Mouse (Mus musculus) hindbrain, embryonic 16.5 days (tissue): ENCODE results near the gene Btbd3. TPM values are rescaled to one million over a fixed set of nuclear protein-coding genes. Genes with fewer than 3 reads are reported as not detected.

Source experiments
- ATAC-seq: fragments of 200-750 bp; cut with Nextera tagmentation; 2 replicates; pipeline ENCODE4 v1.8.0; 2017; ENCODE audit warnings: moderate TSS enrichment, moderate library complexity
- H3K27ac ChIP-seq: fragments of 300-500 bp; sonication (generic); 2 replicates; pipeline ENCODE4 v1.5.1; 2014; ENCODE audit warnings: low read depth, mild to moderate bottlenecking, control low read depth, low read length, moderate library complexity
- H3K27me3 ChIP-seq: fragments of 300-500 bp; sonication (generic); replicated peaks from 2 replicates; pipeline ENCODE4 v1.6.1; 2014; ENCODE audit warnings: low read length; ENCODE audit not compliant: control insufficient read depth, insufficient read depth
- H3K36me3 ChIP-seq: fragments of 300-500 bp; sonication (generic); 2 replicates; pipeline ENCODE4 v1.6.1; 2014; ENCODE audit warnings: mild to moderate bottlenecking, low read length, moderate library complexity, mixed read lengths; ENCODE audit not compliant: control insufficient read depth, insufficient read depth
- H3K4me1 ChIP-seq: fragments of 300-500 bp; sonication (generic); 2 replicates; pipeline ENCODE4 v1.6.1; 2014; ENCODE audit warnings: low read depth, low read length; ENCODE audit not compliant: control insufficient read depth, insufficient read depth
- H3K4me2 ChIP-seq: fragments of 300-500 bp; sonication (generic); 2 replicates; pipeline ENCODE4 v1.6.1; 2014; ENCODE audit warnings: mild to moderate bottlenecking, low read length, control low read depth, moderate library complexity
- H3K4me3 ChIP-seq: fragments of 300-500 bp; sonication (generic); 2 replicates; pipeline ENCODE4 v1.5.1; 2014; ENCODE audit warnings: mild to moderate bottlenecking, low read length, control low read depth, moderate library complexity
- H3K9ac ChIP-seq: fragments of 300-500 bp; sonication (generic); 2 replicates; pipeline ENCODE4 v1.6.1; 2014; ENCODE audit warnings: low read depth, mild to moderate bottlenecking, control low read depth, low read length, moderate library complexity
- H3K9me3 ChIP-seq: fragments of 300-500 bp; sonication (generic); 2 replicates; pipeline ENCODE4 v1.6.1; 2014; ENCODE audit warnings: mild to moderate bottlenecking, low read length, moderate library complexity; ENCODE audit not compliant: control insufficient read depth
- WGBS: fragments of 180-500 bp; shearing (Covaris S2); extraction: QIAGEN DNeasy Blood & Tissue Kit; methylation state at CpG from one replicate; pipeline ENCODE4 v1.1.7; 2014; 5-methylcytosine and 5-hydroxymethylcytosine counted together
- polyA plus RNA-seq: library from polyadenylated mRNA; unstranded; fragments of >200 nt; fragmentation: Nextera tagmentation; extraction: Ambion mirVana; gene quantifications from 2 replicates; pipeline ENCODE4 v1.2.1, GENCODE M21; 2015

The Btbd3 gene
- polyA plus RNA-seq, 1 experiment from 2014 or later, result 33.7 TPM

DNA sequence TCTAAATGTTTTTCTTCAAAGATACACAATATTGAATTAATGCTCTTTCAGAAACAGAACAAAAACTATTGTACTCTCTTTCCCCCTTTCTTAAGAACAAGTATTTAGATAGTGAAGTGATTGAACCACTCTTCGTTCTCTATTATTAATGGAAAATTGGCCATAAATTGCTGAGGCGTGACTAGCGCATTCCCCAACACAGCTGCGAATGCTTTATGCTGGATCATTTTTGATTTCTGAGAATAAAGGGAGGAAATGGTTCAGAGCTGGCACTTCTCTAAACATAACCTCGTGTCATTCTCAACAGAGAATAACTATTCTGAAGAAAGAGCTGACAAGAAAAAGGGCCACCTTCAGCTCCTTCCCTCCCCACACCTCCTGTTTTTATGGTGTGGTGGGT lies 217.0 kb downstream of the Btbd3 start:
- Histone ChIP-seq H3K4me1 (no peaks in the 10 kb centered on the region), H3K4me2 (no peak overlapping the region), H3K36me3 (no peaks in the 10 kb centered on the region), H3K9me3 (no peaks in the 10 kb centered on the region), H3K9ac (no peak overlapping the region), H3K27ac (no peak overlapping the region), H3K4me3 (no peak overlapping the region), H3K27me3 (no peaks in the 10 kb centered on the region)
- no peak for ATAC-seq
- 75% methylated on average over 5 of the region's 5 CpGs for WGBS

DNA sequence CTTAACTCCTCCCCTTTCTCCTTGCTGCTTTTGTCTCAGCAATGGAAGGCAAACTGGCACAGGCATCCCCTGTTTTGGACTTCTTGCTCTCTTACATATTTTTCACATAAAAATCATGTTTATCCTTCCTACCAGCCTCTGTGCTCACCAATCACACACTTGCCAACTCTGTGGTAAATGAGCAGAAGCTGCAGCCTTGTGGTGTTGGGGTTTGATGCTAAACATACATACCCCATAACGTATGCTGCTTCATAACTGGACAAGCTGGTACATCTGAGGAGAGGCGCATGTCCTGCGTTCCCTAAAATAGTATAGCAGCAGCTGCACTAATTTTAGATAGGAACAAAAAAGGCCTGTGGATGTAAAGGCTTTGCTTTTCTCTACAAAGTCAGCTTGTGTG lies 220.1 kb downstream of the Btbd3 start:
- H3K9ac ChIP-seq, result no peak overlapping the region
- no peaks in the 10 kb centered on the region for H3K27me3 ChIP-seq
- H3K27ac ChIP-seq, result no peak overlapping the region
- H3K9me3 ChIP-seq, result no peaks in the 10 kb centered on the region
- no peaks in the 10 kb centered on the region for H3K4me1 ChIP-seq
- H3K36me3 ChIP-seq, result no peaks in the 10 kb centered on the region
- H3K4me3 ChIP-seq, result no peak overlapping the region
- no peak overlapping the region for H3K4me2 ChIP-seq
- WGBS, result 83% methylated on average over 3 of the region's 3 CpGs
- ATAC-seq, result no peak

DNA sequence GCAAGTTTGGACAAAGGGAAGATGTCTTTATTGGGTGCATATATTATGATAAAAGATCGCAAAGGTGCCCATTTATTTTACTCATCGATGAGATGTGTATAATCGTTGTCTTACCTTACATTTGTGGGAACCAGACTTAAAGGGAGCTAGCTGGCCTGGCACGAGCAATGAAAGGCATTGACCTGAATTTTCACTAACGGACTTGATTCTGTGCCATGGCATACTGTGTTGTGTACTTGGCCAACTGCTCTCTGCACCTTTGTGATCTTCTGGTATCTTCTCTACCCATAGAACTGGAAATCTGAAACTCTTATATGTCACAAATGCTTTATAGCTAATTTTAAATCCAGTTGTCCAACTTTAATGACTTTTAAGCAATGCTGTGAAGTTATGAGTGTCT lies 220.9 kb downstream of the Btbd3 start:
- no peak overlapping the region for H3K4me2 ChIP-seq
- 94% methylated on average over 5 of the region's 5 CpGs for WGBS
- no peaks in the 10 kb centered on the region for H3K9me3 ChIP-seq
- no peak for ATAC-seq
- no peaks in the 10 kb centered on the region for H3K27me3 ChIP-seq
- no peak overlapping the region for H3K27ac ChIP-seq
- no peaks in the 10 kb centered on the region for H3K4me1 ChIP-seq
- H3K9ac ChIP-seq, result no peak overlapping the region
- H3K36me3 ChIP-seq, result no peaks in the 10 kb centered on the region
- H3K4me3 ChIP-seq, result no peak overlapping the region

DNA sequence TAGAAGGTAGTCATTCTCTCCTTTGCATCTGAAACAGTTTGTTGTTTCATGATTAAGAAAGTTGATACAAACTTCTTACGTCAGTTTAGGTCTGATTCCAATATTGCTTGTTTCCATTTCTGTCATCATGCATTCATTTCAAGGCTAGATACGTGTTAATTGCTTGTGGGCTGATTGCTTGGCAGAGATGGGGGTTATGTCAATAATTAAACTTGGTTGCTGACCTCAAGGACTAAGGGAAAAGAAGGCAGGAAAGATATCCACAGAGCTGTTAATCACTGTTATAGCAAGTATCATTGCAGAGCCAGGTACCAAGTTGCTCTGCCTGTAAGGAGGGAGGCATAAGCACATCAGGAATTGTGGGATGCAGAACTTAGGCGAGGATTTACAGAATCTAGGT lies 226.2 kb downstream of the Btbd3 start:
- Histone ChIP-seq H3K4me3 (no peak overlapping the region), H3K9ac (no peak overlapping the region), H3K27ac (no peak overlapping the region), H3K9me3 (no peaks in the 10 kb centered on the region), H3K4me1 (no peaks in the 10 kb centered on the region), H3K36me3 (no peaks in the 10 kb centered on the region), H3K4me2 (no peak overlapping the region), H3K27me3 (no peaks in the 10 kb centered on the region)
- ATAC-seq, result no peak
- 80% methylated on average over 3 of the region's 3 CpGs for WGBS

DNA sequence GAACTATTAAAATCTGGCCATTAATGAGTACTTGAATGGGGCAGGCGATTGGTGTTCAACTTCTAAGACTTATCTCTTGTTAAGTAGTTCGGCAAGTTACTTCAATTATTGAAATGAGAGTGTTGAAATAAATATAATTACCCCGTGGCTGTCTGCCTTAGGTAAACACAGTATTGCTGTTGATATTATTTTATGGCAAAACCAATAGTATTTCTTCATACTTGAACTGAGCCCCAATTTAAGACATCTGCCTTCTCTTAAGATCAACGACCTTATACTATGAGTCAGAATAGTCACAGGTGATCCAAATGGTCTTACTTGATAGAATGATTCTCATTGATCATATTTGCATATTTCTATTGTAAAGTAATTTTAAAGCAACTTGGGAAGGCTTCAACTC lies 228.5 kb downstream of the Btbd3 start:
- Histone ChIP-seq H3K27ac (no peak overlapping the region), H3K36me3 (no peaks in the 10 kb centered on the region), H3K9me3 (no peaks in the 10 kb centered on the region), H3K27me3 (no peaks in the 10 kb centered on the region), H3K9ac (no peak overlapping the region), H3K4me1 (no peaks in the 10 kb centered on the region), H3K4me3 (no peak overlapping the region), H3K4me2 (no peak overlapping the region)
- ATAC-seq, result no peak
- WGBS, result 91% methylated on average over 4 of the region's 4 CpGs

DNA sequence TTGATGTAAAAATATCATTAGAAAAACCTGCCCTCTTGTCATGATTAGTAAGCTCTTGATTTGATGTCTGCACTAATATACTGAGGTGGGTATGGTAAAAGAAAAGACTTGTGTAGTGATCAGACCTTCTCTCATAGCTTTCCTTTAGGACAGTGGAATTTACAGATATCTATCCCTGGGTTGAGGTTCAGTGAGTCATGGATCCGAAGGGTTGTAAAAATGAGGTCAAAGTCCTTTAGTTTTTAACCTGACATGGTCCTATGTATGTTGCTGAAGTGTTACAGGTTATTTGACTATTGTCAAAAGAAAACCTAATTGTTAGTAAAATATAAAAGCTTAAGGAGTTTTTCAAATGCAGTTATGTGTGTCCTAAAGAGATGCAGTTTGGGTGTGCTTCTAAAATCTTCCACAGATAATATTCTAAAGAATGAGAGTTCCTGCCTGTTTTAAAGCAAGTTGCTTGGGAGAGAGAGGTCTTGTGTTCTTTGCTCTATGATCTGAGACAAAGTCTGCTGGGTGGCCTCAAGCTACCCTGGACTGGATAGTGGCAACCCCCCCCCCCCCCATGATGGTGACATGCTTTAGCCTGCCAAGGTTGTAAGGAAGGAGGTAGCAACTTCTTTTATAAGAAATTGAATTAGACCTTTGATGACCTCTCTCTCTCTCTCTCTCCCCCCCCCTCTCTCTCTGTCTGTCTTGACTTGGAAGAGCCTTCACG lies 234.5 kb downstream of the Btbd3 start:
- WGBS, result 80% methylated on average over 2 of the region's 2 CpGs
- no peaks in the 10 kb centered on the region for H3K9me3 ChIP-seq
- no peaks in the 10 kb centered on the region for H3K36me3 ChIP-seq
- no peaks in the 10 kb centered on the region for H3K4me1 ChIP-seq
- no peaks in the 10 kb centered on the region for H3K27me3 ChIP-seq
- H3K4me3 ChIP-seq, result no peak overlapping the region
- no peak for ATAC-seq
- no peak overlapping the region for H3K9ac ChIP-seq
- H3K27ac ChIP-seq, result no peak overlapping the region
- H3K4me2 ChIP-seq, result no peak overlapping the region

DNA sequence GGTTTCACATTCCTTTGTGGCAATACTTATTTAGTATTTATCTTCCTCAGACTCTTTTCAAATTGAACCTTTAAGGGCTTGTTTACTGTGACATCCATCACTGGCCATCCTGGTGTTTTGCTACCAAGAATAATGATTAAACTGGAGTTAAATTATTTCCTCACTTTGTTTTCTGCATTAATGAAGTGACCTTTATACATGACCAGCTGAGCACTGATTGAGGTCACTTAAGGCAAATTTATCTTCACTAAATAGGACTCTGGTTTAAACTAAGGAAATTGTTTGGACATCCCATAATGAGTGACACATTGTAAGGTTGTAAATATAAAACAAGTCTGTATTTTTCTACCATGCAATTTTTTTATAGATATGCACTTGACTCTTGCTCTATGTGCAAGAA lies 235.8 kb downstream of the Btbd3 start:
- Histone ChIP-seq H3K9ac (no peak overlapping the region), H3K9me3 (no peaks in the 10 kb centered on the region), H3K27ac (no peak overlapping the region), H3K36me3 (no peaks in the 10 kb centered on the region), H3K4me3 (no peak overlapping the region), H3K4me2 (no peak overlapping the region), H3K4me1 (no peaks in the 10 kb centered on the region), H3K27me3 (no peaks in the 10 kb centered on the region)
- no peak for ATAC-seq

DNA sequence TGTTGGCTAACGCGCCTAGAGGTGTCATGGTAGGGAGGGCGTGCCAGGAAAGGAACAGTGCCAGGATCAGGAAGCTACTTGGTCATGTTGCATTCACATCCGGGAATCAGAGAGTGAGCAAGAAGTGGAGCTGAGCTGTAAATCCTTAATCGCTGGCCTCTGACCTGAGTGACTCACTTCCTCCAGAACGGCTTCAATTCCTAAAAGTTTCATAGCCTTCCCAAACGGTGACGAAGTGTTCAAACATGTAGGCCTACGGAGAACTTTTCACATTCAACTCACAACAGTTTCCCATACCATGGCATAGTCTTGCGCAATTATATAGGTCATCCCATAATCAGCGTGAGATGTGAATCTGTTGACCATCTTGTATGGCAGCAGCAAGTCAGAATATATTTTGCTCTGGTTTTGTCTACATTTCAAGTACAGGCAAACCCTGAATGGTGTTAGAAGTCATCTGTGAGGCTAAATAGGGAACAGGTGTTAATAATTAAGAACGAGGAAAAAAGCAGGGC lies 247.6 kb downstream of the Btbd3 start:
- Histone ChIP-seq H3K4me2 (no peak overlapping the region), H3K27me3 (no peaks in the 10 kb centered on the region), H3K4me3 (no peak overlapping the region), H3K9ac (no peak overlapping the region), H3K36me3 (no peaks in the 10 kb centered on the region), H3K4me1 (no peaks in the 10 kb centered on the region), H3K9me3 (no peaks in the 10 kb centered on the region), H3K27ac (no peak overlapping the region)
- WGBS, result 87% methylated on average over 12 of the region's 12 CpGs
- no peak for ATAC-seq

DNA sequence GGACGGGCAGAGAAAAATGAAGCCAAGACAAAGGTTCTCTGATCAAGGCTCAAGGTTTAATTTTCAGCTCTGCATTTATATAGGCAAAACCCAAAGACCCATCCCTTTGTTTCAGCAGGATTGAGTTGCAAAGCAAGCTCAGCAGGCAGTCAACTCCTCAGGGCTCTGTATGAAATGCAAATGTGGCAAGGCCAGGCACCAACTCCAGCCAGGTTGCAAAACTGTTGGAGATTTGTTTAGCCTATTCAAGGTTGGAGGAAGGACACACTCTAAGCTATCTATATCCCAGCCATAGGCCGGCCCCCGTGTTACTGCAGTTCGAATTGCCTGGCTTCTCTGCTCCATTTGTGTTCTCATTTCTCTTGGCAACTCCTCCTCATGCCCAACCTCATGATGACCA lies 259.2 kb downstream of the Btbd3 start:
- no peak for ATAC-seq
- no peak overlapping the region for H3K4me3 ChIP-seq

More for the DNA sequence above, 259.2 kb downstream of the Btbd3 start:
- Histone ChIP-seq H3K27ac (no peak overlapping the region), H3K27me3 (no peaks in the 10 kb centered on the region), H3K4me1 (no peaks in the 10 kb centered on the region), H3K36me3 (no peaks in the 10 kb centered on the region), H3K4me2 (no peak overlapping the region), H3K9me3 (no peaks in the 10 kb centered on the region), H3K9ac (no peak overlapping the region)
- 25% methylated on average over 4 of the region's 4 CpGs for WGBS
